Mouse (Mus musculus) spleen, adult 18-20 months (tissue): ENCODE measurements around the gene Fhl3.

Experiments
- DNase-seq, 2 experiments: peaks; one replicate each; pipeline ENCODE4 v3.0.0; 2022; ENCODE audit warnings: mixed read lengths in 2 of 2

Fhl3 gene

DNA sequence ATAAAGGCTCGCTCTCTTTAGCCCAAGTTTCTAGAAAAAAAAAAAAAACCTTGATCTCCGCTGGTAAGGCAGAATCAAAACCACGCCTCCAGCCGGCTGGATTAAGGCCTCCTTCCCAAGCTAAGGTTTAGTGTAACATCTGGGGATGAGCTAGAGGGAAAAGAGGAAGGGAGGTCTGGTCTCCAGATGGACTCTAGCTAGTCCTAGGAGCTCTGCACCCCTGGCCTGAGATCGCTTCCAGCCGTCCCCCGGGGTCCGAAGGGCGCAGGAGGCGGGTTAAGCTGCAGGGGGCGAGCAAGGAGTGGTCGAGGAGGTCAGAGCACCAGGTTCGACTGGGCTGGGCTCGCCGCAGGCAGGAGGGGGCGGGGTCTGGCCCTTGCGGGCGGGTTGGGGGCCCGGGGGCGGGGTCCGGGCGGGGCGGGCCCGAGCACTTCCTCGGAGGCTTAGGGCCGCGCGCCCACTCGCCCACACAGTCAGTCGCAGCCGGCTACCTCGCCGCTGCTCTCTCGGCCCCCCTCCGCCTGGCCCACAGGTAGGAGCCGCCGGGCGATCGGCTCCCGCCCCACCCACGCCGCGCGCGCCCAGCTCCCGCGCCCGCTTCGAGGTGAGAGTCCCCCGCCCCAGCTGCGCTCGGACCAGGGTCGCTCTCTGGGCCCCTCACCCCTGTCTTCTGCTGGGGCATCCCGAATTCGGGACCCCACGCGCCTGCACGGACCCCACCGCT lies at the start of gene Fhl3:
Gene Fhl3, plus strand, starts transcription at position 454 of the 724 bp plus-strand sequence.
- peak; percentile 69 to 73 for DNase-seq

DNA sequence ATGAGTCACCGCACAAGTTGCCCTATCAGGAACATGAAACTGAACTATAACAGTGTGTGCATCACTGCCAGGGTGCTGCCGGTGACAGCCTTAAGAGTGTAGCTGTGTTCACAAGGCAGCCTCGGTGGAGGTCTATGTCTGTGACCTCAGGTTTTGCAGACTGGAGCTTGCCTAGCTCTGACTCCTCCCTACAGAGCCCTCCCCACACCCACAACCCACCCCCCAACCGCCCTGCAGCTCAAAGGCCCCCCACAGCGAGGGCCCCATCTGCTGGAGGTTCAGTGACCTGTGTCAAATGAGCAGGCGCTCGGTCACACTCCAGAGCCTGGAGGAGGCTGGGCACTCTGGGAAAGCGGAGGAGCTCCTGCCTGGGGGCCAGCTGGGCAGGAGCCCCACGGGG lies 47.6 kb upstream of the Fhl3 start:
- no peak for DNase-seq

DNA sequence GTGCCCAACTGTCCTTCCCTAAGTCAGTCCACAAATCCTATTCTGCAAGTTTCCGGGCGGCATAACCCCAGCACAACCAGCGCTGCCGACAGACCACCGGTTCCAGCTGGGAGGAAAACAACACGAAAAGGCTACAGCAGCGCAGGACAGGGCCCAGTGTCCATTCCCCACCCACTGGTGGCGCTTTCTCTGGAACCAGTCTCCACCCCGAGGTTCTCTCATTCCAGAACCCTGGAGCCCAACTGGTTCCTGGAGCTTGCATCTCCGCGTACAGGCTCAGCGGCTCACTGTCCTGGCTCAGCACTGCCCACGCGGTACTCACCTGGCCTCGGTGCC lies 44.0 kb upstream of the Fhl3 start, which contains the start of gene Pou3f1:
Gene Pou3f1, plus strand, starts transcription at position 290 of the 336 bp plus-strand sequence.
- DNase-seq = no peak

DNA sequence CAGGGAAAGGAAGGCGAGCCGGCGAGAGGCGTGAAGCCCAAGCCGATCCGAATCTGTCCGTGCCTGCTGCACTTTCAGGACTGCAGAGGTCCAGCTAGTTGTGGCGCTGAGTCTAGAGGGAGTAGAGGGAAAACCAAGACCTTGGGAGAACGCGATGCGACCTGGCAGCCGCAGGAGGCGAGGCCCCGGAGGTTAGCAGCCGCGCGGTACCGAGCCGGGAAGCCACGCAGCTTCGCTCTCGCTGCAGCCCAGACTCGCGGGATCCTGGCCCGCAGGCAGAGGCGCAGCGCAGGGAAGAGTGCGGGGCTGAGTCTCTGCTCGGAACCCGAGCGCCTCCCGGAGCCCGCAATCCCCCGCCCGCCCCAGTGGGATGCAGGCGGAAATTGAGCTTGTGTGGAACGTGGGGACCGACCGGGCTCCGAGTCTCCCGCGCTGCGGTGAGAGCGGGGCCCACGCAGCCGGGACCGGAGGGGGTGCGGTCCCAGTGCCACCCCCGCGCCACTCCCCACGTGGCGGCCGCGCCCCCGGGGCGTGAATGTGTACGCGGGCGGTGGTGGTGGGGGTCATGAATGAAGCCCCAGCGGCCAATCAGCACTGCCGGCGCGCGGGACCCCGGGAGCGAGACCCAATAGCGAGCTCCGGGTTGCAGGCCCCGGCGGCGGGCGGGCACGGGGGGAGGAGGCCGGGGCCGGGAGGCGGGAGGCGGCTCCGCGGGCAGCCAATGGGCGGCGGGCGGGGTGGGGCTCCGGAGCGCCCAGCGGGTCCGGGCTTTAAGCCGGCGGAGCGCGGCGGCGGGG lies 43.4 kb upstream of the Fhl3 start:
- peak; percentile 33 to 39 for DNase-seq

DNA sequence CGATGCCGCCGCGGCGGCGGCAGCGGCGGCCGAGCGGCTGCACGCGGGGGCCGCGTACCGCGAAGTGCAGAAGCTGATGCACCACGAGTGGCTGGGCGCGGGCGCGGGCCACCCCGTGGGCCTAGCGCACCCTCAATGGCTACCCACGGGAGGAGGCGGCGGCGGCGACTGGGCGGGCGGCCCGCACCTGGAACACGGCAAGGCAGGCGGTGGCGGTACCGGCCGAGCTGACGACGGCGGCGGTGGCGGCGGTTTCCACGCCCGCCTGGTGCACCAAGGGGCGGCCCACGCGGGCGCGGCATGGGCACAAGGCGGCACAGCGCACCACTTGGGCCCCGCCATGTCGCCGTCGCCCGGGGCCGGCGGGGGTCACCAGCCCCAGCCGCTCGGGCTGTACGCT lies 42.7 kb upstream of the Fhl3 start:
- peak in 1 of 2 experiments; percentile 15 for DNase-seq

DNA sequence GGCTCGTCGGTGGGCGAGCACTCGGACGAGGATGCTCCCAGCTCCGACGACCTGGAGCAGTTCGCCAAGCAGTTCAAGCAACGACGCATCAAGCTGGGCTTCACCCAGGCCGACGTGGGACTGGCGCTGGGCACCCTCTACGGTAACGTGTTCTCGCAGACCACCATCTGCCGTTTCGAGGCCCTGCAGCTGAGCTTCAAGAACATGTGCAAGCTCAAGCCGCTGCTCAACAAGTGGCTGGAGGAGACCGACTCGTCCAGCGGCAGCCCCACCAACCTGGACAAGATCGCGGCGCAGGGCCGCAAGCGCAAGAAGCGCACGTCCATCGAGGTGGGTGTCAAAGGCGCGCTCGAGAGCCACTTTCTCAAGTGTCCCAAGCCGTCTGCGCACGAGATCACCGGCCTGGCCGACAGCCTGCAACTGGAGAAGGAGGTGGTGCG lies 42.1 kb upstream of the Fhl3 start:
- no peak for DNase-seq

DNA sequence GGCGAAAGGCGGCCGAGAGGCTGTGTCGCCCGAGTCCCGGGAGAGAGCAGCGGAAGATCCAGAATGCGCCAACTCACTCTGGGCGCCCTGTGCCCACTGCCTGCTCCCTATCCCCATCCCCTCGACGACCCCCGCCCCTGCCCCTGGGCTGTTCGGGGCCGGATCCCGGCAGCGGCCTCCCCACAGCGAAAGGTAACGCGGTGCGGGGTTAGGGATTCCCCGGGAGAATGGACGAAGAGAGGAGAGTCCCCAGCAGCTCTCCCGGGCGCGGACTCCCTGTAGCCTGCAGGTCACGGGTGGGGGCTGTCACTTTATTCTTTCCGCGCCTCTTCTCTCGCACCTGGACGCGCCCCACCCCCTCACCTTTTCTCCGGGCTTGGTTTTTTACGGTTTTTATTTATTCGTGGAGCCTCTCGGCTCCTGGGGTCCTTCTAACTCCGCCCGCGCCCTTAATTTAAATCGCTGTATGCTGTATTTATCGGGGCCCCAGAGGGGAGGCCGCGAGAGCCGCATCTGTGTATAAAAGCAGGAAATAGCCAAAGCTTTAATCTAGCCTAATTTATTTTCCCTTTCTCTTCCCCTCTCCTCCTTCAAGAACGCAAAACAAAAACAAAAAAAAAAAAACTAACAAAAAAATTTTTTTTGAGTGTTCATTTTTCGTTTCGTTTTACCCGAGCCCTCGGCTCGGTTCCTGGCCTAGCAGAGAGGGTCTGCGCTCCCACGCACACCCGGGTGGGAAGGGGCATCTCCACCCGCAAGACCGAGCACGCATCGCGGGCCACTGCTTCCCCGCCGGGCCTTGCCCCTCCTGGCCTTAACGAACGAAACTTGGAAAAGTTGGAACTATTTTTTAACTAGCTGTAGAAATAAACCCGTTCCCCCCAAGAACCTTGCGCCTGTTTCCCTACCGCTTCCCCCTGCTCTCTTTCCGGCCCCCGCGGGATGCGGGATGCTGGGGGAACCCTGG lies 41.0 kb upstream of the Fhl3 start:
- DNase-seq = no peak

DNA sequence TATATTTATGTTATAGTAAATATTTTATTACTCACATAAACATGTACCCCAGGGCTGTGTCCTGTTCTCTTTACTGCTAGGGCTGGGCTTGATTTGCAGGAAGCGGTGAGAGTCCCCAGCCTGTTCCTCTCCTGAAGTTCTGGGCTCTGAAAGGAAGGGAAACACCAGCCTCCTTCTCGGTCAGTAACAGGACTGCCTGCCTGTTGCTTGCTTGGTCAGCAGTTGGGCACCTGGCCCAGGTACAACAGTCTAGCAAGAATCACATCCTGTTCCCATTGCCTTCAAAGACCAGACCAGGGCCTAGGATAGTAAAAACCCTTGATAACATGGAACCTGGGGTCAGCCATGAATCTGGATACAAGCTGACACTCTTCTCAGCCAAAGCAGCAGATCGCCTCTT lies 39.9 kb upstream of the Fhl3 start:
- no peak for DNase-seq

DNA sequence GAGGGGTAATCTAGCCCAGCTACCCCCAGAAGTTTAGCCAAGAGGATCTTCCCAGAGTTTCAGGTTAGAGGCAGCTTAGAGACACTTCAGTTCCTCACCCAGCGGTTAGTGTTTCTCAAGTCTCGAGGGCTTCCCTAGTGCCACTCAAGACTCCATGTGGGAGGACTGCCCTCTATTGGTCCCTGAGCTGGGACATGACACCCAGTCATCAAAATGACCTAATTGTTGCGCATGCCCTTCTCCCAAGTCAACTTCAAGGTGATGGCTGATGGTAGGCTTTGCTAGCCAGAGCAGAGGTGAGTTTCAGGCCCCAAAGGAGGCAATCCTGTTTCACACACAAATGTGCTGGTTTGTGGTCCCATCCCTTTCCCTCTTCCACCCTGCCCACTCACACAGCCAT lies 37.5 kb upstream of the Fhl3 start:
- DNase-seq = no peak

DNA sequence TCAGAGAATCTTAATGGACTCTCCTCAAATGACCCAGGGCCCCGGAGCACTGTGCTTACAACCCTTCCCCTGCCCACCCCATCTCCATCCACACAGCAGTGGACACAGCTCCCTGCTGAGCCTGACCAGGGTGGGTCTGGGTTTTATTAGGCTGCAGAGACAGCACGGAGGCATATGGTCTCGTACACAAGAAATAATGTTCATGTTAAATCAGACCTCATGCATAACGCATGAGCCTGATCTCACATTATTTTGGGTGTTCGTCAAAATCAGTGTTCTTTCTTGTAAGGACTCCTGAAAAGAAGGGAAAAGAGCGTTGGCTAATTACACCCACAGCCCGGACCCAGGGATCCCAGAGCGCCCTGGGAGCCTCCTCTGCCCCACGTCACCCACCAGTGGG lies 36.3 kb upstream of the Fhl3 start:
- no peak for DNase-seq

DNA sequence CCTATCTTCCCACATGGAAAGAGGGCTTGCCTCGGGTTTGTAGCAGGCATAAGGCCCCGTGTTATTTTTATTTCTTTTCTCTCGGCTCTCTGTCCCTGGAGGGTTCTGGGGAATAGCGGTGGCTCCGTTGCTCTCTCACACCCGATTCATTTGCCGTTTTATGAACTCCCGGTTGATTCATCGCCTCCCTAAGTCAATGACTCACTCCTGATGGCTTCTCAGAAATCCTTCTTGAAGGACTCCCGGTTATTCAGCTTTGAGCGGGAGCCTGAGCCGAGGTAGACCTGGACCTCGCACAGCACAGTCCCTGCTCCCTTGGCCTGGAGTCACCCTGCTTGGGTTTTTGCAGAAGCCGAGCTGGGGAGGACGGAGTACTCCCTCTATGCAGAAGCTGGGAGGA lies 35.9 kb upstream of the Fhl3 start:
- DNase-seq = no peak

DNA sequence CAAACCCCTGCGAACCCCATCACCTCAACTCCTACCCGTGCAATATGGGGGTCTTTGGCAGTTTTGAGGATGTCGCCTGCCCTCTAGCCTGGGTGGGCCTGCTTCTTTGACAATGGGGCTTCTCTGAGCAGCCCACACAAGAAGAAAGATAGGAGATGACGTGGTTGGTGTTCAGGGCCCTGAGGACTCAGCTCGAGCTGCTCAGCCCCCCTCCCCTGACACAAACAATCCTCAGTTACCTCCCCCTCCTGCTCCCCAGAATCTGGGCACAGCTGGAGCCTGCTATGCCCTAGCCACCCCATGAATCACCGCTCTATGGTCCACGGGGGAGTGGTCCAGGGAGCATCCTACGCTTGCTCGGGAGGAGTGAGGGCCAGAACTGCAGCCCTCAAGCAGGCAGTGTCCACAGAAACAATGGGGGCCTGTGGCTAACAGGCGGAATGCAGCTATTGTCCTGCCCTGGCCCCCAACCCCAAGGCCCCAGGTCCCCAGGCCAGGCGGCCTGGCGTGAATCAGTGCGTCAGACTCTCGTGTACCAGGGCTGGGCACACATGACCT lies 32.9 kb upstream of the Fhl3 start:
- no peak for DNase-seq

DNA sequence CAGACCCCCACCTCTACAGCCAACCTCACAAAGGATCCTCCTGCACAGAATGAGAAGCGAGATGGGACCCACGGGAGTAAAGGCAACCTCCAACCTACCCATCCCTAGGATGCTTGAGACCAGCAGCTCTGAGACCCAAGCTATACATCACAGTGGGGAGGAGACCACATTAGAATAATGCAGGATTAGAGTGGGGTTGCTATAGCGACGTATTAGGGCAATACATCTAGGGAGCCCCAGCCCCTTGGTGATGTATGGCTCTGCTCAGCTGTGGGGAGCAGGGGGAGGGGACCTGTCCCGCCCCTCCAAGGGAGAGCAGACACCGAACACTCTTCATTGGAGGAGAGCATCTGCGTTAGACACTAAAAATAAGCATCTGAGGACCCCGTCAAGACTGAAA lies 32.4 kb upstream of the Fhl3 start:
- DNase-seq = no peak

DNA sequence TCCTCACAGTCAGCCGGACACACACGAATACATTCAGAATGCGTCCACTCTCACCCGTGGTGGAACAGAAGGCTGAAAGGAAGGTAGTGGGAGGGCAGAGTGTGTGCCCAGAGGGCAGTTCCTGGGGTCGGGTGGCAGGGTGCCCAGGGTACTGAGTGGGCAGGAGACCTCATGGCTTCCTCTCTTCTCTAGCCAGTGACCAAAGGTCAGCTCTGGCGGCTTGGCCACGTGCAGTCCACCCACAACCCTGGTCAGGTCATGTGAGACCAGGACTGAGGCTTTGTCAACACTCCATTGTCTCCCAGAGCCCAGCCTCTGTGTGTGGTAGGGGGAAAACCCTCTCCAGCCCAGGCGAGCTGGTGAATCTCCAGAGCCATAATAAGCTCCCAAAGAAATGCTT lies 30.3 kb upstream of the Fhl3 start:
- DNase-seq = no peak

DNA sequence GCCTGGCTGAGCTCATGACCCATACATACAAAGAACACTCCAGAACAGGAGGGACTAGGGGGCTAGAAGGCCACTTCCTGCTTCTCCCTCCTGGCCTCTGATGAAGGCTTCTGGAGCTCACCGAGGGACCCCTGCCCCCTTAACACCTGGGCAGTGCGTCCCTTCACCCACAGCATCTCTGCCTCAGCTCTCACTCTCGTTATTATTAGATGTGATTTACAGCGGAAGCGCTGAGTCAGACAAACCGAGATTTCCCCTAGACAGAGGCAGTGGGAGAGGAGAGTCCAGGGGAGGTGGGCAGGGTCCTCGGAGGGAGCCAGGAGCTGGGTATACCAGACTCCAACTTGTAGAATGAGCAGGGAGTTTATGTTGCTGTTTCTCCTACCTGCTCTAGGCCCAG lies 28.9 kb upstream of the Fhl3 start:
- DNase-seq = no peak

DNA sequence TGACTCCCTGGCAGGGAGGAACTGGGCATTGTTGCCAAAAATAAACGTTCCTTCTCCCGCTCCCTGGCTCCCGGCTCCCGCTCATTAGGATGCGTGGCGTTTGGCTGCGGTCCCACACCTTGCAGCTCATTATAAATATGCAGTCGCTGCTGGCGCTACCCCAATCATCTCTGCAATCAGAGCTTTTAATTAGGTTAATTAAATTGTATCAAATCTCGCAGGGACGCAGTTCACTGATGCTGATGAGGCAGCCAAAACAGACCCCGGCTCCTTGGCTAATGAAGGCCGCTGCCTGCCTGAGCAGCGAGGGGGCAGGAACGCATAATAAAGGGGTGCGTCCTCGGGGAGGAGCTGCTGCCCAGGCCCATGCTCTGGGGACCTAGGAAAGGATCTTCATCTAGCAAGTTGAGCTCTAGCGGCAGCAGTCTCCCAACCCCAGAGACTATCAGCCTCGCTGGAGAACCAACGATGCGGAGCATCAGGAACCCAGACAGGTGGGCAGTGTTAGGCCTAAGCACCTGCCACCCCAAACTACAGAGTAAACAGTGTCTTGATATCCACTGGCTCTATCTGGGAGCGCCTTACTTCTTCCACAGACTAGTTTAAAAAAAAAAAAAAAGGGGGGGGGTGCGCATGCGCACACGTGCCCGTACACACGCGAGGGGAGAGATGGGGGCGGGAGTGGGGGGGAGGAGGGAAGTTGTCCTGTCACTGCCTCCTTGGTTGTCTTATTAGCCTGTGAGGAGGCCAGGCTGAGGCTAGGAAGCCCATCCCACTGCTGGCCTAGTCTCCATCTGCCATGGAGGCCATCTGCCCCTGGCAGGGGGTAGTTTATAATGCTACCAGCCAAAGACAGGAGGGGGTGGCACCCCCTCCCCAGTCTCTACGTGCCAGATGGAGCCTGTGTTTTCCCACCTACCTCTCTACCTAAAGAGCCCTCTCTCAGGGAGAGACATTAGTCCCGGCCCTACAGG lies 27.9 kb upstream of the Fhl3 start:
- DNase-seq = no peak

DNA sequence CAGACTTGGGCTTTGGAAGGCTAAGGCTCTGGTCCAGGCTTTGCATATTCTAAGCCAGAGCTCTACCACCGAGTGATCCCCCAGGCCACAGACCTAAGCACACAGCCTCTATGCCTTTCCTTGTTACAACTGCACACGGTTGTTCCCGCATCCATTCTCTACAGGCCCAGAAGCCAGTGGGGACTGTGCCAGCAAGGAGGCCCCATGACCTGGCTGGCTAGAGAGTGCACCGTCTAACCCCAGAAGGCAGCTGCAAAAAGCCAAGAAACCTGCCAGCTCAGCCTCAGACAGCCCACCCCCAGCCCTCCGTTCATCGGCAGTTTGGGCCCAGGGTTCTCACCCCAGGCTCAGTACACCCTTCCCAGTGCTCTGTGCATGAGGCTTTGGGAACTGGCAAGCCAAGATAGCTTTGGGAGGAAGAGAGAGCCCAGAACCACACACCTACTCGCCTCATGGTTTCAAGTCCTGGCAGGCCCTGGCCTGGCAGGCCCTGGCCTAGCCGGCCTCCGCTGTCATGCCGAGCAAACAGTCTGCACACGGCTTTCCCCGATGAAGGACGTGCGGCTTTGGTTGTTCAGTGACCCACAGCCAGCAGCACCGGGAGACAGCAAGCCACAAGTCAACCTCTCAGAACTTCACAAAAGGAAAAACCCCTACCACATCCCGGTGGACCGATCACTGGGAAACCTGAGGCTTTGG lies 26.0 kb upstream of the Fhl3 start:
- DNase-seq = no peak

DNA sequence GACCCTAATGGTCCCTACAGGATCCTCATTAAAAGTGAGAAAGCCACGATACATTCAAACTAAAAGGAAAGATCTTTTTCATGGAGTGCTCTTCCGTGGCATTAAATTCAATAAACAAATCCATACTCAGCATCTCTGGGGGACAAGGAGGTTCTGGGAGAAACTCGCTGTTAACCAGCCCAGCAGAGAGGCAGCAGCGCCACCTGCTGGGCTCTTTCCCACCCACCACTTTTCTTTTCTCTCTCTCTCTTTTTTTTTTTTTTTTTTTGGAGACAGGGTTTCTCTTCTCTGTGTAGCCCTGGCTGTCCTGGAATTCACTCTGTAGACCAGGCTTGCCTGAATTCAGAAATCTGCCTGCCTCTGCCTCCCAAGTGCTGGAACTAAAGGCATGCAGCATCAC lies 25.5 kb upstream of the Fhl3 start:
- peak in 1 of 2 experiments; percentile 46 for DNase-seq

DNA sequence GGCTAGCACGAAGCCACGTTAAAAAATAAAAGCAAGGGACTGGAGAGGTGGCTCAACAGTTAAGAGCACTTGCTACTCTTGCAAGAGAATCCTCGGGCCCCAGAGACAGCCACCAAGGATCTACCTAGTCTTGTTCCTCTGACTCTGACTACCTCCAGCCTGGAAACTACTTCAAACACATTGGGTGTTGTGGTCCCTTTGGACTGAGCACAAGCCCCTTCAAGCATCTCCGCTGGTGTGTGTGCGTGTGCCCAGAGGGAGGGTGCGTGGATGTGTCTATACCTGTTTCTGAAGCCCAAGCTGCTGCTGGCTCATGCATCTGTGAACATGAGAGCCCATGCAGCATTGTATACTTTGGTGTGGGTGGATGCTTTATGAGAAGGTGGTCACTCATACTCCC lies 24.5 kb upstream of the Fhl3 start:
- DNase-seq = no peak

DNA sequence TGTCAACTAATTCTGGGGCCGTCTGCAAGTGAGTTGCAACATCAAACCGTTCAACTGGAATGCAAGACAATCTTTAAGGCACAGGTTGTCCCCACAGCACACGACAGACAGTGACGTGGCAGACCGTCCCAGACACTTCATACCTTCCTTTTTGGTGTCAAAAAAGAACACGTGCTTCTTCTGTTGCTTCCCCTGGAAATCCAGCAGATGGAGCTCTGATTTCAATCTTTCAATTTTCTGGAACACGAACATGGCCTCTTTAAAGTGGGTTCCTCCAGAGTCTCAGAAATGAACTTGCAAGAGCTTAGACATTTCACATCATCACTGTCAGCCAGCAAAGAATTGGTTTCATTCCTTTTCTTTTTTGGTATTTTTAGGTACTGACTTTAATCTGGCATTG lies 18.2 kb upstream of the Fhl3 start:
- no peak for DNase-seq

DNA sequence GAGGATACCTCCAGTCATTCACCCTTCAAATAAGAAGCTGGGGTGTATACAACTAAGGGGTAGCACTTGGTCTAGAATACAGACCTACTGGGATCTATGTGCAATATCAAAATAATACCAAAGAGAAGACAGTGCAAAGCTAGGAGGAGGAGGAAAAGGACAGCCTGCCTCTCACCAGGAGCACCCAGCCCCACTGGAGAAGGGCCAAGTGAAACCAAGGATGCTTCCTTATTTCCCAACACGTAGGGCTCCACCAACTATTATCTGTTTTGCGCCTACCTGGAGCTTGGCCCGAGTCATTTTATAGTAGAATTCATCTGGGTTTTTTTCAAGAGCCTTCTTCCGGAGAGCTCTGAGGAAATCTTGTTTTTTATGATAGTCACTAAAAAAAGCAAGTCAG lies 17.0 kb upstream of the Fhl3 start:
- no peak for DNase-seq
